Mouse (Mus musculus): ENCODE results near the gene Hist1h1a.

Gene Hist1h1a

GRCm38 (mm10) chr13:23757211-23757773 is 6.2 kb upstream of the Hist1h1a start:
- in situ Hi-C loops (cut with MboI, MseI), result loop anchor here (5.0 to 25.0 kb wide), 3 partner anchors 312 to 1970 kb away; partner anchors contain the start of genes Hist1h1b (in 2 of the 2), Hist1h2an (in 2 of the 2), Hist1h2bp (in 2 of the 2) and Hist1h3i (in 2 of the 2)

GRCm38 (mm10) chr13:23757921-23758320 is 5.5 kb upstream of the Hist1h1a start:
- in situ Hi-C loops (cut with MboI, MseI), result loop anchor here (5.0 to 25.0 kb wide), 3 partner anchors 313 to 1971 kb away; partner anchors contain the start of genes Hist1h1b (in 2 of the 2), Hist1h2an (in 2 of the 2), Hist1h2bp (in 2 of the 2) and Hist1h3i (in 2 of the 2)

DNA sequence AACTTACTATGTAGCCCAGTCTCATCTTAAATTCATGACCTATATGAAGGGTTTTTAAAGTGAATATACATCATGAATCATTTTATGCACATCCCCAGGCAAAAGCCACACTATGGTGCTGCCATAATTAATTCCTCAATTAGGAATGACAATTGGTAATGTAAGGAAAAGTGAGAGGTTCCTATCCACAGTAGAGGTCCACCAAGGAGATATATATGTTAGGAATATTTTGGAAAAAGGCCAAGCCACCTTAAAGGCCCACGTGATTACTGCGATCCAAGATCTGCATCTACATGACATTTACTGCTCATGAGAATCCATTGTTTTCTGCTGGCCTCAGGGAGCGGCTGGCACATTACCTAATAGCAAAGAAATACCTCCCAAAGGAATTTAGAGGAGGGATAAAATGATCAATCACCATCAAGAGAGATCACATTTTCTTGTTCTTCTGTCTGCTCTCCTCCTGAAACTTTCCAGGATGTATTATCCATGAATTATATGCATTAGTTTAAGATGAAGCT is 4.2 kb upstream of the Hist1h1a start:
- in situ Hi-C loops (cut with MboI, MseI), result loop anchor here (5.0 to 25.0 kb wide), 3 partner anchors 315 to 1972 kb away; partner anchors contain the start of genes Hist1h1b (in 2 of the 2), Hist1h2an (in 2 of the 2), Hist1h2bp (in 2 of the 2) and Hist1h3i (in 2 of the 2)

DNA sequence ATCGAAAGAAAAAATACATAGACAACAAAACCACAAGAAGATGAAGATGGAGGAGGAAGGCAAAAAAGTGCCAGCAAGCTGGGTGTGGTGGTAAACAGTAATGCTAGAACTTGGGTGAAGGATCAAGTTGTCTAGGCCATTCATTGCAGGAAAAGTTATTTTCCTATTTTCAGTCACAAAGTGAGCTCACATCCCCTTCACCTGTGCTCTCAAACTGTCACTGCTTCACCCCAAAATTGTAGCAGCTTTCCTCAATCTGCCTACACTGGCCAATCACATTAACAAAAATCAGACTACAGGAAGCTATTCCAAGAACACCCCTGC is 3.6 kb upstream of the Hist1h1a start:
- in situ Hi-C loops (cut with MboI, MseI), result loop anchor here (5.0 to 25.0 kb wide), 3 partner anchors 315 to 1973 kb away; partner anchors contain the start of genes Hist1h1b (in 2 of the 2), Hist1h2an (in 2 of the 2), Hist1h2bp (in 2 of the 2) and Hist1h3i (in 2 of the 2)

- in situ Hi-C loops (cut with MboI, MseI), result loop anchor here (25.0 kb wide), 1 partner anchor 1973 kb away; the partner anchor contains the start of genes Hist1h1b (in 2 of the 2), Hist1h2an (in 2 of the 2), Hist1h2bp (in 2 of the 2) and Hist1h3i (in 2 of the 2)
These were observed 3.1 kb upstream of the Hist1h1a start for GRCm38 (mm10) chr13:23760240-23760971.

DNA sequence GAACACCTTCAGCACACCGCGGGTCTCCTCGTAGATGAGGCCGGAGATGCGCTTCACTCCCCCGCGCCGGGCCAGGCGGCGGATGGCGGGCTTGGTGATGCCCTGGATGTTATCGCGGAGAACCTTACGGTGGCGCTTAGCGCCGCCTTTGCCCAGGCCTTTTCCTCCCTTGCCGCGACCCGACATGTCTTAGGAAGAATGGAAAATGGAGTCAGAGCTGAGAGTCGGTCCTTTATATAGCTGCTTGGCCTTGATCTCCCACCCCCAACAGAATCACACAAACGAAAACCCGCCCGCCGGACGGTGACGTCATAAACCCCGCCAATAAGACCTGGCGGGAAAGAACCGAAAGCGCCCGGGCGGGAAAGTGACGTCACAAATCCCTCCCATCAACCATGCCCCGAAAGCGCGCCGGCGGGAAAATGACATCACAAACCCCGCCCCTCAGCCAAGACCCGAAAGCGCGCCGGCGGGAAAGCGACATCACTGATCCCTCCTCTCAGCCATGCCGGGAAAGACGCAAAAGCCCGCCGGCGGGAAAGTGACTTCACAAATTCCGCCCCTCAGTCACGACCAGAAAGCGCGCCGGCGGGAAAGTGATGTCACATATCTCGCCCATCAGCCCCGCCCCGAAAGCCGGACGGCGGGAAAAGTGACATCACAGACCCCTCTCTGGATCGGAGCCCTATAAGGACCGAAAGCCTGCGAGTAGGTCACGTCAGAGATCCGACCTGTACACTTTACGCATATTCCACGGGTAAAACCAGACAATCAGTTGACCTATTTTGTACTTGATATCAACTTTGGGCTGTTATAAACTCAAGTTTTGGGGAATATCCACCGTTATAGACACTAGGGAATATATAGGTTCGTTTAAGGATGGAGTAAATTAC is 2.2 kb upstream of the Hist1h1a start, which contains the start of gene Hist1h4a:
Hist1h4a (minus strand) TSS at position 259 of the 893 bp plus-strand sequence.
- in situ Hi-C loops (cut with MboI, MseI), result loop anchor here (25.0 kb wide), 1 partner anchor 1974 kb away; the partner anchor contains the start of genes Hist1h1b (in 2 of the 2), Hist1h2an (in 2 of the 2), Hist1h2bp (in 2 of the 2) and Hist1h3i (in 2 of the 2)

GRCm38 (mm10) chr13:23761871-23762821 is 1.3 kb upstream of the Hist1h1a start, which contains the start of gene Hist1h3a:
TSS of gene Hist1h3a (minus strand) at chr13:23762386.
- in situ Hi-C loops (cut with MboI, MseI), result loop anchor here (25.0 kb wide), 1 partner anchor 1975 kb away; the partner anchor contains the start of genes Hist1h1b (in 2 of the 2), Hist1h2an (in 2 of the 2), Hist1h2bp (in 2 of the 2) and Hist1h3i (in 2 of the 2)

- in situ Hi-C loops (cut with MboI, MseI), result loop anchor here (25.0 kb wide), 1 partner anchor 1976 kb away; the partner anchor contains the start of genes Hist1h1b (in 2 of the 2), Hist1h2an (in 2 of the 2), Hist1h2bp (in 2 of the 2) and Hist1h3i (in 2 of the 2)
These were observed 252 bp upstream of the Hist1h1a start for GRCm38 (mm10) chr13:23763242-23763585.

DNA sequence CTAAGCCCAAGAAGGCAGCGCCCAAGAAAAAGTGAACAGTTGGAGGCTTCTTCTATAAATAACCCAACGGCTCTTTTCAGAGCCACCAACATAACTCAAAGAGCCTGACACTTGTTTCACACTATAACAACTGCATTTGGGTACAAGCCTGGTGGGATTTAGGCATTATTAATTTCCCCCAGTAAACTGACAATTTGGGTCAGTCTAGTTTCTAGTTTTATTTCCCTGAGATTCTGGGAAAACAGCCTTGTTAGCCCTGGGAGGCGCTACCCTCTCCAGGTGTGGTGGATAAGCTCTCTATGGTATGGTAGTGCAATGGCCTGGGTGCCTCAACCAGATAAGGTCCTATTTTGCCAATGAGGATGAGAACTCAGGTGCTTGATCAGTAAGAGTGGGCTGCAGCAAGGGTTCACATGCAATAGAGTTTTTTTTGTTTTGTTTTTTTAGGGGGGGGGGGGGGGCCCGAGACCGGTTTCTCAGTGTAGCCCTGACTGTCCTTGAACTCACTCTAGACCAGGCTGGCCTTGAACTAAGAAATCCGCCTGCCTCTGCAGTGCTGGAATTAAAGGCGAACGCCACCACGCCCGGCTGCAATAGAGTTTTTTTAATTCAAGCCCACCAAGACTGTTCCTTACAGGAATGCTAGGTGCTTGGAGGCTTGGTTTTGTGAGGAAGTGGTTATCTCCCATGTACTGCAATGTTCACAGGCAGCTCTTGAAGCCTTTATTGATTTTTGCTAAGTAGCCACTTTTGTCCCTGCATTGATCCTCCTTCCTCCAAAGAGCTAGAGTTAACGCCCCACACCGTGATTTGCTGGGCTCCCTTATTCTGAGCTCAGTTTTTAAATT is 1.1 kb downstream of the Hist1h1a start:
- in situ Hi-C loops (cut with MboI, MseI), result loop anchor here (25.0 kb wide), 1 partner anchor 1977 kb away; the partner anchor contains the start of genes Hist1h1b (in 2 of the 2), Hist1h2an (in 2 of the 2), Hist1h2bp (in 2 of the 2) and Hist1h3i (in 2 of the 2)

- in situ Hi-C loops (cut with MboI, MseI), result loop anchor here (25.0 kb wide), 1 partner anchor 1978 kb away; the partner anchor contains the start of genes Hist1h1b (in 2 of the 2), Hist1h2an (in 2 of the 2), Hist1h2bp (in 2 of the 2) and Hist1h3i (in 2 of the 2)
These were observed 1.7 kb downstream of the Hist1h1a start for GRCm38 (mm10) chr13:23765172-23765513.

DNA sequence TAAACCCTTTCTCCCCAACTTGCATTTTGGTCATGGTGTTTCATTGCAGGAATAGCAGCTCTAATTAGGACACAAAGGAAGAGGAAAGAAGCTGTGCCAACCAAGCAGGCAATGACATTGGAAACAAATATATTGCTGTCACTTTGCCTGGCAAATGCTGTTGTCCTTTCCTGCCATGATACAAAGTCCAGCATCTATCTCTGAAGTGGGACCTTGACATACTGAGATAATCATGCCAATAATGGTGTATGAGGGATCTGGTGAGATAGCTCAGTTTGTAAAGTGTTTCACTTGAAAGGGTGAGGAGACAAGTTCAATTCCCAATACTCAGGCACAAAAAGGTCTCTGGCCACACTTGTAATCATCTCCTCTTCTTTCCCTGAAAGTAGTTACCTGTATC is 3.3 kb downstream of the Hist1h1a start:
- in situ Hi-C loops (cut with MboI, MseI), result loop anchor here (25.0 kb wide), 1 partner anchor 1979 kb away; the partner anchor contains the start of genes Hist1h1b (in 2 of the 2), Hist1h2an (in 2 of the 2), Hist1h2bp (in 2 of the 2) and Hist1h3i (in 2 of the 2)

- in situ Hi-C loops (cut with MboI, MseI), result loop anchor here (25.0 kb wide), 1 partner anchor 1982 kb away; the partner anchor contains the start of genes Hist1h1b (in 2 of the 2), Hist1h2an (in 2 of the 2), Hist1h2bp (in 2 of the 2) and Hist1h3i (in 2 of the 2)
These were observed 5.5 kb downstream of the Hist1h1a start for GRCm38 (mm10) chr13:23768834-23769397.

DNA sequence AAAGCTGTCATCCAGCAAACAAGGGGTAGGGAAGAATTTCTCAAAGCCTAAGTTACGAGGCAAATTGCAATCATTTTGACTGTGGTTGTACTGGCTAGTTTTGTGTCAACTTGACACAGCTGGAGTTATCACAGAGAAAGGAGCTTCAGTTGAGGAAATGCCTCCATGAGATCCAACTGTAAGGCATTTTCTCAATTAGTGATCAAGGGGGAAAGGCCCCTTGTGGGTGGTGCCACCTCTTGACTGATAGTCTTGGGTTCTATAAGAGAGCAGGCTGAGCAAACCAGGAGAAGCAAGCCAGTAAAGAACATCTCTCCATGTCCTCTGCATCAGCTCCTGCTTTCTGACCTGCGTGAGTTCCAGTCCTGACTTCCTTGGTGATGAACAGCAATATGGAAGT is 6.1 kb downstream of the Hist1h1a start, which contains the start of gene Trim38:
Trim38 (plus strand) TSS at position 301 of the 400 bp plus-strand sequence.
- in situ Hi-C loops (cut with MboI, MseI), result loop anchor here (25.0 kb wide), 1 partner anchor 1982 kb away; the partner anchor contains the start of genes Hist1h1b (in 2 of the 2), Hist1h2an (in 2 of the 2), Hist1h2bp (in 2 of the 2) and Hist1h3i (in 2 of the 2)

DNA sequence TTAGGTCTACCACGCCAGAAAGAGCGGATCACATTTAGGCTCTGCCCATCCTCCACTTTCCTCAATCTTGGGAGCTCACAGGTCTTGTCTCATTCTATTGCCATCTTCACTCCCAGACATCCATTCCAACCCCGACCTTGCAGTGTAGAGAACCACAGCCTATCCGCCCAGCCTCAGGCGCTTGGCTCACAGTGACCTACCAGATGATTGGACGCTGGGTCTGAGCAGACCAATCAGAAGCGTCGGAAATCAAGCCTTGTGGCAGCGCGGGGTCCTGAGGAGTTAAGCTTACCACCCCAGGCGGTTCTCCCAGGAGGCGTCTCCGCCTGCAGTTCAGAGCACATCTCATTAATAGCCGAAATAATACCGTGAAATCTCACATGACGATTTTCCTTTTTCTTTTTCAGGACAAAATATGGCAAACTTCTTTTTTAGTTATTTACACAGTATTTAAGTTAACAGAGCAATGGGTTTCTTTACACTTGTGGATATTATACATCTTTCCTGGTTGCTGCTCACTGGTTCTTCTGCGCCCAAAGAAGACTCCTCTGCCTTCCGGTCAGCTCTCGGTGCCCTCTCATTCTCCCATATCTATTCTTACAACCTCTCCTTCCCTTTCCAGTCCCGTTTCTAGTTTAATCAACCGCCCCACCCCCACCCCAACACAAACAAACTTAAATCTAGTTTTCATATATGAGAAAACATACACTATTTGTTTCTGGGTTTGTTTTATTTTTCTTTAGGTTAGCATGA is 9.3 kb downstream of the Hist1h1a start:
- in situ Hi-C loops (cut with MboI, MseI), result loop anchor here (25.0 kb wide), 1 partner anchor 1985 kb away; the partner anchor contains the start of genes Hist1h1b (in 2 of the 2), Hist1h2an (in 2 of the 2), Hist1h2bp (in 2 of the 2) and Hist1h3i (in 2 of the 2)

GRCm38 (mm10) chr13:23778339-23778738 is 14.9 kb downstream of the Hist1h1a start:
- in situ Hi-C loops (cut with MboI, MseI), result no loop called here

- in situ Hi-C loops (cut with MboI, MseI), result no loop called here
These were observed 15.6 kb downstream of the Hist1h1a start for GRCm38 (mm10) chr13:23779025-23779424.

Data from T-helper 17 cell (primary cell).